Mouse (Mus musculus) macrophage (primary cell): ENCODE data around the gene Ube2m. TPM values are rescaled to one million over a fixed set of nuclear protein-coding genes. Genes with fewer than 3 reads are reported as not detected.

Experiments
- H3K27ac ChIP-seq: fragments of 350-480 bp; formaldehyde crosslinking; 2 replicates; pipeline ENCODE4 v1.9.0; 2021
- H3K36me3 ChIP-seq: fragments of 350-480 bp; formaldehyde crosslinking; 2 replicates; pipeline ENCODE4 v1.9.0; 2021; ENCODE audit errors: inconsistent target
- H3K4me3 ChIP-seq: fragments of 350-480 bp; formaldehyde crosslinking; 2 replicates; pipeline ENCODE4 v1.9.0; 2021; ENCODE audit errors: inconsistent target
- H3K79me2 ChIP-seq: fragments of 350-480 bp; formaldehyde crosslinking; 2 replicates; pipeline ENCODE4 v1.9.0; 2021; ENCODE audit errors: inconsistent target
- WGBS: methylation state at CpG from one replicate; pipeline ENCODE4 v1.1.7; 2026; ENCODE audit warnings: inconsistent platforms; ENCODE audit not compliant: missing documents; 5-methylcytosine and 5-hydroxymethylcytosine counted together
- polyA plus RNA-seq: library from polyadenylated mRNA; stranded (reverse); fragments of 250-400 nt; gene quantifications from 3 replicates; pipeline ENCODE4 v1.2.4, GENCODE M21; 2018; ENCODE audit warnings: inconsistent platforms

Gene Ube2m
- polyA plus RNA-seq, 1 experiment from 2014 or later: 209 TPM

DNA sequence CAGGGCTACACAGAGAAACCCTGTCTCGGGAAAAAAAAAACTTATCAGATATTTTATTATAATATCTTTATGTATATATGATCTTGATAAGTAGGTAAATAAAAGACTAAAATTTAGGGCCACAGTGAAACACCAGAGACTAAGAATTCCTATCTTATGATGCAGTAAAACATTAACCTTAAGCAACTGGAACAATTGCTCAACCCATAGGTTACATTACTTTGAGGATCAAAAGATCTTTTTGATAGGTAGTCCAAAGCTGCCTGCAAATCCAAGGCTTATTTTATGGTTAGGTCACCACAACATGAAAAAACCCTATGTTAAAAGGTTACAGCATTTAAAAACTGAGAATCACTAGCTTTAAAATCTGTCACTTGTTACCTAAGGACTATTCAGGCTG, 36.5 kb downstream of the Ube2m start:
- H3K36me3 ChIP-seq: peaks cover 12% of the 10 kb centered on the region
- 86% methylated on average over 1 of the region's 1 CpGs for WGBS

GRCm38 (mm10) chr7:12998851-12999250, 39.2 kb downstream of the Ube2m start, which contains the start of gene Trim28:
Gene Trim28 (plus strand): TSS chr7:12999114.
- no peak within 1 kb of the TSS for H3K4me3 ChIP-seq
- H3K27ac ChIP-seq: no peak within 1 kb of the TSS
- 98% methylated on average over 3 of the region's 3 CpGs for WGBS

More for the DNA sequence above, 36.5 kb downstream of the Ube2m start:
- Histone ChIP-seq H3K4me3 (no peak overlapping the region), H3K27ac (no peak overlapping the region), H3K79me2 (peaks cover 2% of the 10 kb centered on the region; the same call in 1 of the 2 replicates)

DNA sequence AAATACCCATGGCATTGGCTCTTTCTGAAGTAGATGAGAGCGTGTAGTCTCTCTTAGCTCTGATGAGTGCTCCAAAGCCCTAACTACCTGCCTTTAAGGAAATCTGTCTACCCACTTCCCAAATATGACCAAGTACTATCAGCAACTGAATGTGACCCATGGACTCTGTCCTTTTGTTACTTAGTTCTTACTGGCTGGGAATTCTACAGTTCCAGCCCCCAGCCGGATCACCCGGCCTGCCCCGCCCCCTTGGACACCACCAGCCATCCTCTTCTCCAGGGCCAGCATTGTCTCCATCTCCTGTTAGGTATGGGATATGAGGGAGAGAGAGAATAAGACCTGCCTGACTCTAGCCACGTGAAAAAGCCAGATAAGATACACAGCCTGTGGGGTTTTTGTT, 40.0 kb downstream of the Ube2m start, which contains the start of gene Slc27a5:
Gene Slc27a5 (minus strand): TSS at position 140 of the 400 bp plus-strand sequence.
- WGBS: 85% methylated on average over 5 of the region's 5 CpGs
- no peaks in the 10 kb centered on the region for H3K79me2 ChIP-seq
- no peak within 1 kb of the TSS for H3K27ac ChIP-seq
- no peaks in the 10 kb centered on the region for H3K36me3 ChIP-seq
- H3K4me3 ChIP-seq: no peak within 1 kb of the TSS

More at GRCm38 (mm10) chr7:12998851-12999250, 39.2 kb downstream of the Ube2m start, which contains the start of gene Trim28:
- Histone ChIP-seq H3K79me2 (no peaks in the 10 kb centered on the region), H3K36me3 (no peaks in the 10 kb centered on the region)

DNA sequence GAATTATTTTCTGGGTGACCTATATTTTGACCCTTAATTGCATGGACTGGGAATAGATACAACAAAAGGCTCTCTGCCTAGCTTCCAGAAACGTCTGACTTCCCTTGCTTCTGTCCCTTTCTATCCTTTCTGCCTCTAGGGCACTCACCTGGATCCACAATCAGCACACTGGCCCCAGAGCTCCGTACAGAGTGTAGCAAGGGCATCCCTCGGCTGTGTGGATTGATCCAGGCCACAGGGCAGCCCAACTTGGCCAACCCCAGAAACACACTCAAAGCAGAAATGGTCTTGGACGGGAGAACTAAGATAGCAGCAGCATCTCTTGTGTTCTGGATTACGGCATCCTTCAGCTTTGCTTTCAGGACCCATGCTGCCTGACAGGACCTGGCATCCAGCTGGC, 40.8 kb downstream of the Ube2m start:
- Histone ChIP-seq H3K36me3 (no peaks in the 10 kb centered on the region), H3K27ac (no peak overlapping the region), H3K4me3 (no peak overlapping the region), H3K79me2 (no peaks in the 10 kb centered on the region)
- WGBS: 84% methylated on average over 5 of the region's 5 CpGs

DNA sequence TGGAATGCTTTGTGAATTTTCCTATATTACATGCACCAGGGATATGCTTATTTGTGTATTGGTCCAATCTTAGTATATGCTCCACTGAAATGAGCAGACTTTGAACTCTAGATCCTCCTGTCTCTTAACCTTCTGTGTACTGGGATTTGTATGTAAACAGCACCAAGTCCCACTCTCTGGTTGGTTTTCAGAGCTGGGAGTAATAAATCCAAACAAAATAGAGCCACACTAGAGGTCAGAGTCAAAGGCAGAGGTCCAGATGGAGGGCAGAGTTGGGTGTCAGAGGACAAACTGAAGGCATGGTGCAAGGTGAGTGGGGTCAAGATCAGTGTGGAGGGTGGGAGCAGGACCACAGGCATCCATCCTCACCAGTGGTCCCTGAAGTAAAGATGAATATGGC, 42.2 kb downstream of the Ube2m start:
- Histone ChIP-seq H3K4me3 (no peak overlapping the region), H3K27ac (no peak overlapping the region), H3K36me3 (no peaks in the 10 kb centered on the region), H3K79me2 (no peaks in the 10 kb centered on the region)

- Histone ChIP-seq H3K27ac (no peak overlapping the region), H3K4me3 (no peak overlapping the region), H3K36me3 (no peaks in the 10 kb centered on the region), H3K79me2 (no peaks in the 10 kb centered on the region)
- 90% methylated on average over 7 of the region's 10 CpGs for WGBS
These were observed 44.9 kb downstream of the Ube2m start for GRCm38 (mm10) chr7:12993148-12993547.

- Histone ChIP-seq H3K36me3 (no peaks in the 10 kb centered on the region), H3K27ac (no peak overlapping the region), H3K79me2 (no peaks in the 10 kb centered on the region), H3K4me3 (no peak overlapping the region)
- WGBS: 0% methylated on average over 3 of the region's 3 CpGs
These were observed 45.9 kb downstream of the Ube2m start for GRCm38 (mm10) chr7:12992222-12992621.

DNA sequence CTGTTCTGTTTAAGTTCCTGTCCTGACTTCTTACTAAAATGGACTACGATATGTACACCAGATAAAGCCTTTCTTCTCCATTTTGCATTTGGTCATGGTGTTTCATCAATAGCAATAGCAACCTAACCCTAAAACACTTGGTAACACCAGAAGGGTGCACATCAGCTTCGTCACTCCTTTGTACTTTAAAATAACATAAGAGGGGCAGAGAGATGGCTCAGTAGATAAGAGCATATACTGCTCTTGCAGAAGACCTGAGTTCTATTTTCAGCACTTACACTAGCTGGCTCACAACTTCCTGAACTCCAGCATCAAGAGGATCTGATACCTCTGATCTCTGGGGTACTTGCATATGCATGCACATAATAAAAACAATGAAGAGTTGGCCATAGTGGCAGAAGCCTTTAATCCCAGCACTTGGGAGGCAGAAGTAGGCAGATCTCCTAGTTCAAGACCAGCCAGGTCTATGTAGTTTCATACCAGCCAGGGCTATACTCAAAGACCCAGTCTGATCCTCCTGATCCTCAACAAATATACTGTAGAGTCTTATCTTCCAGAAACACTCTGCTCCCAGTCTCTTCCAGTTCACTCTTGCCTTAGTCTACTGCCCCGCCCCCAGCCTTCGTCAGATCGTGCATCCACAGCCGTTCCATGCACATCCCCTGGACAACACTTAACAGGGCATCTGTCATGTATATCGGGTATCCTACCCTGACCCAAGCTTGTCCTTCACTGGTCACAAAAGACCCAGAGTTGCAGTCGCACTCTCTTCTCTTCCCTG, 50.5 kb downstream of the Ube2m start:
- WGBS: 77% methylated on average over 8 of the region's 8 CpGs
- Histone ChIP-seq H3K4me3 (no peak overlapping the region), H3K27ac (peak overlapping the region; percentile 19; the same call in 1 of the 2 replicates), H3K79me2 (no peaks in the 10 kb centered on the region), H3K36me3 (no peaks in the 10 kb centered on the region)

DNA sequence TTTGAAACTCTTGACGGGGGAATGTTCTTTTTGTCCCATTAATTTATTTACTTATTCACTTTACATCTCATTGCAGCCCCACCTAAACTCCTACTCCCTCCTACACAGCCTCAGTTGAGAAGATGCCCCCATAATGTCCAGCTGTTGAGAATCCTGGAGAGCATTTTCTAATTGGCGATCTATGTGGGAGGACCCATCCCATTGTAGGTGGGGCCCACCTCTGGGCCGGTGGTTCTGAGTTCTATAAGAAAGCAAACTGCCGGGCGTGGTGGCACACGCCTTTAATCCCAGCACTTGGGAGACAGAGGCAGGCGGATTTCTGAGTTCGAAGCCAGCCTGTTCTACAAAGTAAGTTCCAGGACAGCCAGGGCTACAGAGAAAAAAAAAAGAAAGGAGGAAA, 51.2 kb downstream of the Ube2m start:
- no peak overlapping the region for H3K27ac ChIP-seq
- no peak overlapping the region for H3K4me3 ChIP-seq
- WGBS: 87% methylated on average over 8 of the region's 8 CpGs
- H3K79me2 ChIP-seq: no peaks in the 10 kb centered on the region
- no peaks in the 10 kb centered on the region for H3K36me3 ChIP-seq

GRCm38 (mm10) chr7:12985724-12986123, 52.4 kb downstream of the Ube2m start:
- no peak overlapping the region for H3K4me3 ChIP-seq
- whole genome bisulfite sequencing: 100% methylated on average over 1 of the region's 1 CpGs
- no peaks in the 10 kb centered on the region for H3K36me3 ChIP-seq
- no peaks in the 10 kb centered on the region for H3K79me2 ChIP-seq
- no peak overlapping the region for H3K27ac ChIP-seq

Other genes starting within 250 kb of the Ube2m start
- 0.43 to 1.0 TPM (median 0.47 TPM) in 3 replicates for gene Zscan18, start 234.6 kb downstream of the Ube2m start, polyA plus RNA-seq
- gene Zfp329, start 219.4 kb downstream of the Ube2m start, polyA plus RNA-seq: 6.3 to 6.9 TPM (median 6.3 TPM) in 3 replicates
- 17.3 to 21.6 TPM (median 21.1 TPM) in 3 replicates for gene Zfp110, start 203.5 kb downstream of the Ube2m start, polyA plus RNA-seq
- 1.6 to 2.1 TPM (median 1.9 TPM) in 3 replicates for gene Zfp128, start 157.1 kb downstream of the Ube2m start, polyA plus RNA-seq
- 5.2 to 9.0 TPM (median 7.8 TPM) in 3 replicates for gene Zscan22, start 140.5 kb downstream of the Ube2m start, polyA plus RNA-seq
- 260 to 917 TPM (median 815 TPM) in 3 replicates for gene Rps5, start 116.0 kb downstream of the Ube2m start, polyA plus RNA-seq
- gene Rnf225, start 110.9 kb downstream of the Ube2m start, polyA plus RNA-seq: 0.07 TPM in 1 of 3 replicates, not detected in the others
- gene Zfp324, start 72.4 kb downstream of the Ube2m start, polyA plus RNA-seq: 3.0 to 3.7 TPM (median 3.1 TPM) in 3 replicates
- gene Zfp446, start 60.4 kb downstream of the Ube2m start, polyA plus RNA-seq: 1.6 to 1.8 TPM (median 1.7 TPM) in 3 replicates
- gene Slc27a5, start 40.1 kb downstream of the Ube2m start, polyA plus RNA-seq: not detected in 3 replicates
- gene Trim28, start 39.2 kb downstream of the Ube2m start, polyA plus RNA-seq: 64.2 to 120 TPM (median 85.7 TPM) in 3 replicates
- 7.4 to 11.7 TPM (median 11.4 TPM) in 3 replicates for gene Zbtb45, start 28.2 kb downstream of the Ube2m start, polyA plus RNA-seq
- 186 to 358 TPM (median 214 TPM) in 3 replicates for gene Chmp2a, start 3.5 kb downstream of the Ube2m start, polyA plus RNA-seq
- gene Mzf1, start 16.5 kb upstream of the Ube2m start, polyA plus RNA-seq: 0.28 to 0.98 TPM (median 0.39 TPM) in 3 replicates
- not detected in 3 replicates for gene Vmn1r85, start 56.9 kb upstream of the Ube2m start, polyA plus RNA-seq
- gene Vmn1r86, start 81.6 kb upstream of the Ube2m start, polyA plus RNA-seq: not detected in 3 replicates
- not detected in 3 replicates for gene Vmn1r87, start 101.9 kb upstream of the Ube2m start, polyA plus RNA-seq
- not detected in 3 replicates for gene Vmn1r88, start 121.3 kb upstream of the Ube2m start, polyA plus RNA-seq
- not detected in 3 replicates for gene Vmn1r89, start 174.7 kb upstream of the Ube2m start, polyA plus RNA-seq
- 5.4 to 37.3 TPM (median 35.3 TPM) in 3 replicates for gene Lig1, start 239.0 kb upstream of the Ube2m start, polyA plus RNA-seq
- 2.6 to 4.6 TPM (median 4.1 TPM) in 3 replicates for gene Zswim9, start 240.4 kb upstream of the Ube2m start, polyA plus RNA-seq